Mouse (Mus musculus): ENCODE measurements at regions not wholly inside any gene's neighbourhood (a gene's known extent, or its start where the extent isn't known, plus 50 kb on each side); places are given as distances from the start of the nearest gene placed in this dataset.

DNA sequence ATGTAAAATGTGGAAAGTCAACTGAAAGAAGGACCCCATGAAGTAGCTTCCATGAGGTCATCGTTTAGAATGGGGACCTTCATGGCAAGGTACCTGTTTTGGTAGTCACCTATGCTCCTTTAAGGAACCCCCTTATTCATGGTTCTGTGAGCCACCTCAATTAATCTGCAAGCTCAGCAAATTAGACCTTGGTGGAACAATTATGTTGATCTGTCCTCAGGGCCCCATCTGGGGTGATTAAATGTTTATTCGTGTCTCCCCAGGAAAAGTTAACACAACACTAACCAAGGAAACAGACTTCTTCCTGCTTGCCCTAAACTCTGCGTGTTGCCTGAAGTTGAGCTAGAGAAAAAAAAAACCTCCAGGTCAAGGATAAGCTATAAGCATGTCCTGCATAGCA is 175.9 kb upstream of the Lmcd1 start:
- intact Hi-C loops (cut with DNase I) = no loop called here
- DNase-seq = no peak

GRCm38 (mm10) chr6:112108651-112109050 is 164.9 kb upstream of the Lmcd1 start:
- DNase-seq = peak; percentile 73
- intact Hi-C loops (cut with DNase I) = no loop called here

GRCm38 (mm10) chr6:112119180-112119579 is 154.4 kb upstream of the Lmcd1 start:
- intact Hi-C loops (cut with DNase I) = no loop called here
- peak; percentile 2 for DNase-seq

DNA sequence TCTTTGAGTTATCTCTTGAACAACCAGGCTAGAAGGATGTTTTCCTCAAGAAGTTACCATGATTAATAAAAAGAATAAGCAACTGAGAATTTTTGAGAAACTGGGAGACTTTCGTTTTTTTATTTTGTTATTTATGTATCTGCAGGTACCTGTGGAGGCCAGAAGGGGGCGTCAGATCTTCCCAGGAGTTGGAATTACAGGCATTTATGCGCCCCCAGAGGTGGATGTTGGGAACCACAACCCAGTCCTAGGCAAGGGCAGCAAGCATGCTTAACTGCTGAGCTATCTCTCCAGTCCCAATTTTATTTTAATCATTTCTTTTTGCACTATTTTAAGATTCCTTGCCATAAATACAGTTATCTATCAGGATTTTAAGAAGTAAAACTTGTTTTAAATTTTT is 140.0 kb upstream of the Lmcd1 start:
- intact Hi-C loops (cut with DNase I) = no loop called here
- peak; percentile 46 for DNase-seq

- DNase-seq = no peak
- intact Hi-C loops (cut with DNase I) = no loop called here
Observed at GRCm38 (mm10) chr6:112152535-112153364, 120.8 kb upstream of the Lmcd1 start.

GRCm38 (mm10) chr6:112167487-112167886 is 106.1 kb upstream of the Lmcd1 start:
- intact Hi-C loops (cut with DNase I) = no loop called here

DNA sequence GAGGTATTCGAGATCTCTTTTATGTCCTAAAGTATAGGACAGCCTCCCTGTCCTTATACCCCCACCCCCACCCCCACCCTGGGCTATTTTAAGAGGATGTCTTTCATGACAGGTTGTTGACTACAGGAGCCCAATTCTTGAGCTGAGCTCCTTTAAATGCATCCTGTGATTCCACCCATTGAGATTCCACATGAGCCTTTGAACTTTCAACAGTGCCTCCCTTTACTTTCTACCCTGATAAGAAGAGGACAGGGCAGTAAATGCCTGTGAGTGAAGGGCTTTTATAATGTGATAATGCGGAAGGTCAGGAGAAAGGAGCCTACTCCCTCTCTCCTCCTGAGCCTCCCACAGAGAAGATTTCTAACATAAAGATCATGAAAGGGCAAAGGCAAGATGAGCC is 97.2 kb upstream of the Lmcd1 start:
- DNase-seq = no peak
- intact Hi-C loops (cut with DNase I) = no loop called here

More at GRCm38 (mm10) chr6:112167487-112167886, 106.1 kb upstream of the Lmcd1 start:
- no peak for DNase-seq

DNA sequence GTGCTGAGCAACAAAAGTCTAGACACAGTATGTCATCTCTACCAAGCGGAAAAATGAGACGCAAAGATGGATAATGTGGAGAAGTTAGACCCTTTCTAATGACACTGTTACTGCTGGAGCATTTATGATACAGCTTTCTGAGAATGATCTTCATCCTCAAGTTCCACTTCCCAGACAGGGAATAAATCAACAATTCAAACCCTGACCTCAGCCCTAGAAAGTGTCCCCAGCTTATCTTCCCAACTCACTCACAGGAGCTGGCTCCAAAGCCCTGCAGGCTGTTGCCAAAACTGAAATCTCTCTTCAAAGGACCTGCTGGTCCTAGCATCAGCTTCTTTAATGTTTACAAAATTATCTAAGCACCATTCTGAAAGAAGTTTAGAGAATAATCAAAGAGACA is 85.9 kb upstream of the Lmcd1 start:
- no peak for DNase-seq
- intact Hi-C loops (cut with DNase I) = no loop called here

- DNase-seq = peak; percentile 72
- intact Hi-C loops (cut with DNase I) = no loop called here
Observed at GRCm38 (mm10) chr6:112191032-112191431, 82.5 kb upstream of the Lmcd1 start.

- intact Hi-C loops (cut with DNase I) = no loop called here
- peak; percentile 87 for DNase-seq
Observed at GRCm38 (mm10) chr6:112197445-112197844, 76.1 kb upstream of the Lmcd1 start.

- no peak for DNase-seq
- intact Hi-C loops (cut with DNase I) = no loop called here
Observed at GRCm38 (mm10) chr6:112199241-112199640, 74.3 kb upstream of the Lmcd1 start.

DNA sequence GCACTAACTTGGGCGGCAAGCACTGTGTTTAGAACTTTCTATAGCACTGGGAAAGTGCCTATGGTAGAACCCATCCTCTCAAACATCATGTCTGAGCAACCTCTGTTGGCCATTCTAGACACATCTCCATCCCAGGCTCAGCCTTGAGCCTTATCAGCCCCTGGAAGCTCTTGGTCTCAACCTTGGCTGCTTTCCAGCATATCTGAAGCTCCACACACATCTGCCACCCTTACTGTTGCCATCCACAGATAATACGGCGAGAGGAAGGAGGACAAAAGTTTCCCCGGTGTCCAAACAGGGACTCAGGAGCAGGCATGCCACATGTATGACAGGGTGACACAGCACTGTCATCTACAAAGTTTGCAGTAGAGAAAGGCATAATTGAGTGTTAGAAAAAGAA is 71.4 kb upstream of the Lmcd1 start:
- intact Hi-C loops (cut with DNase I) = loop anchor here (10.0 kb wide), 1 partner anchor 283 kb away; the partner anchor contains the start of gene Oxtr
- DNase-seq = no peak

GRCm38 (mm10) chr6:112203321-112203720 is 70.2 kb upstream of the Lmcd1 start:
- intact Hi-C loops (cut with DNase I) = loop anchor here (10.0 kb wide), 1 partner anchor 281 kb away; the partner anchor contains the start of gene Oxtr
- DNase-seq = no peak

- intact Hi-C loops (cut with DNase I) = loop anchor here (10.0 kb wide), 1 partner anchor 280 kb away; the partner anchor contains the start of gene Oxtr
- DNase-seq = no peak
Observed at GRCm38 (mm10) chr6:112204956-112205355, 68.6 kb upstream of the Lmcd1 start.

DNA sequence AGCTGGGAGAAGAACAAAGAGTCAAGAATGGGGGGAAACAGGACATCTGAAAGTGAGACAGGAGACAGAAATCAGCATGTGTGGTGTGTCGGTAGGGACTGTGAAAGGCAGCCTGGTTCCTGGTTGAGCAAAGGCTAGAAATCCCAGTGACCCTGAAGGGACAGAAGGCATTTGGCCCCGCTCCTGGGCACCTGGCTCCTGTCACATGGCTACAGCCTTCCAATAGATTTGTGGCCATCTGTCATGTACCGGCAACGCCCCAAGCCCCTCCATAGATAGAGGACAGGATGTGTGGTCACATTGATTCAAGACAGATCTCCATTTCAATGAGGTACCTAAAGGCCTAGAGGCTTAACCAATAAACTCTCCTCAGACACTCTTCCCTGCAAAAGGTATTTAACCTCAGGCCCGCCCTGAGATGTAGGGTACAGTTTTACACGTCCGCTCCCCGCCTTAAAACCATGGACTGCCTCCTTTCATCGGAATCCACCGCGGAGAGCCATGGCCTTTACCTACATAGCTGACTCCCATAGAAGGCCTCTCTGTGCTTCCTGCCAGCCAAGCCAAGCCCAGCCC is 68.0 kb upstream of the Lmcd1 start:
- peak; percentile 54 for DNase-seq
- intact Hi-C loops (cut with DNase I) = loop anchor here (10.0 kb wide), 1 partner anchor 279 kb away; the partner anchor contains the start of gene Oxtr

DNA sequence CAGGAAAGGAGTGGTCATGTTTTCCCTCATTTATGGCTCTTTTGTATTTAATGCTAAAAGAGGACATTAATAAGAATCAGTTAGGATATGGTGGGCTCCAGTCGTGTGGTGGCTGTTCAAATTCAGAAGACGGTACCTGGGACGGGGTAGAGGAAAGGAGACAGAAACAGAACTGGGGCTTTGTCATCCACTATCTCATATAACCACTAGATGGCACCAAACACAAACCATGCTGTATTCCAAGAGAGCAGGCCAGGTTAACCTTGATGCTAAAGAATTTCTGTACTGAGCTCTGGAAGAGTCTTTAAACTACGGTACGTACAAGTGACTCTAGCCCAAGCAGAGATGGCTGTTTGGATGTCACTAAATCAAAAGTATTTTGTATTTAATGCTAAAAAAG is 66.3 kb upstream of the Lmcd1 start:
- intact Hi-C loops (cut with DNase I) = loop anchor here (1.0 to 10.0 kb wide), 2 partner anchors 155 to 278 kb away; partner anchors contain the start of gene Oxtr
- DNase-seq = no peak

- intact Hi-C loops (cut with DNase I) = no loop called here
- DNase-seq = peak; percentile 56
Observed at GRCm38 (mm10) chr6:112210238-112210950, 63.2 kb upstream of the Lmcd1 start.

GRCm38 (mm10) chr6:112216868-112217267 is 56.7 kb upstream of the Lmcd1 start:
- intact Hi-C loops (cut with DNase I) = no loop called here
- no peak for DNase-seq

DNA sequence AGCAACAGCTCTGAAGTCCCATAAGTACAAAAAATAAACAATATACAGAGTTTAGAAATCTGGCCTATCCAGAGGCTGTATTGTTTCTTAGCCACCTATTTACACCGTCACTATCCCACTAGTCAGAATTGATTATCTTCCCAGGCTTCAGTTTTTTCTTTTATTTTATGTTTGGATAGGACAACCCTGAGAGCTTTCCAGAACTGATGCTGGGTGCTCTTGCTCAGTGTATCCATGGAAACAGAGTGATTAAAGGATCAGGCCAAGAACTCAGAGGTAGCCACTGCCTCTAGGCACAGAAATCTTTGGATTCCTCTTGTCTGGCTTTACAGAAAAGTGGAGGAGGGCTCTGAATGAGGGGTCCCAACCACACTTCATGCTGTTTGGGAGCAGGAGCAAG is 55.3 kb upstream of the Lmcd1 start:
- intact Hi-C loops (cut with DNase I) = no loop called here

GRCm38 (mm10) chr6:112219641-112220040 is 53.9 kb upstream of the Lmcd1 start:
- intact Hi-C loops (cut with DNase I) = no loop called here
- no peak for DNase-seq

More for the DNA sequence above, 55.3 kb upstream of the Lmcd1 start:
- no peak for DNase-seq

DNA sequence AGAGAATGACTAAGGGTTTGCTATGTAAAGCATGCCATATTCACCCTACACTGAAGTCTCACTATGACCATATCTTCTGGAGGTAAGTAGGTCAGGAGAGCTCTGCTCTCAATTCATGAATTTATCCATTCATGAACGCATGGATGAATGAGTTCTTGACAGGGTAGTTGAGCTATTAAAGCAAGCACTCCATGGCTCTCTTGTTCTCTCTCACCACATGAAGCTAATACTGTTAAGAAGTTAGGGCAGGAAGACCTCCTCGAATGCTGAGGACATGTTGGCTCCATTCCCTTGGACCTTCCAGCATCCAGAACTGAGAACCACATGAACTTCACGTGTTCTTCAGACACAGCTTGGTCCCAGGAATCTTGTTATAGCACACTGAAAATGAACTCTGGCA is 53.4 kb upstream of the Lmcd1 start:
- DNase-seq = no peak
- intact Hi-C loops (cut with DNase I) = no loop called here
